Mouse (Mus musculus) C2C12 (cell line): ENCODE data around the gene Neu3.

Experiments
- CTCF ChIP-seq: IDR thresholded peaks from one replicate; pipeline ENCODE4 v1.5.1; 2011; ENCODE audit not compliant: control insufficient read depth, insufficient read depth, insufficient read length
- FOSL1 ChIP-seq: IDR thresholded peaks from one replicate; pipeline ENCODE4 v1.8.0; 2011; ENCODE audit warnings: mild to moderate bottlenecking, low read length; ENCODE audit not compliant: poor library complexity, insufficient read depth, severe bottlenecking
- MAX ChIP-seq: IDR thresholded peaks from one replicate; pipeline ENCODE4 v1.6.1; 2011; ENCODE audit warnings: mild to moderate bottlenecking, control low read depth
- MYOD1 ChIP-seq: IDR thresholded peaks from one replicate; pipeline ENCODE4 v1.6.1; 2011; ENCODE audit warnings: low read depth; ENCODE audit not compliant: control insufficient read depth, insufficient read length
- USF1 ChIP-seq: IDR thresholded peaks from one replicate; pipeline ENCODE4 v1.6.1; 2011; ENCODE audit warnings: low read depth, mild to moderate bottlenecking, control low read depth, moderate library complexity

- TF ChIP-seq CTCF (no peak), MYOD1 (no peak), USF1 (no peak), FOSL1 (no peak), MAX (no peak)
These were observed 5.6 kb upstream of the Neu3 start for GRCm38 (mm10) chr7:99833846-99834222.
